Mouse (Mus musculus) embryonic facial prominence, embryonic 14.5 days (tissue): ENCODE measurements around the gene Hes5. TPM values are rescaled to one million over a fixed set of nuclear protein-coding genes. Genes with fewer than 3 reads are reported as not detected.

Experiments used
- ATAC-seq: fragments of 200-750 bp; cut with Nextera tagmentation; 2 replicates; pipeline ENCODE4 v1.8.0; 2017; ENCODE audit warnings: low read depth, moderate number of reproducible peaks, moderate TSS enrichment
- DNase-seq: peaks from one replicate; pipeline ENCODE4 v3.0.0-alpha.2; 2015; ENCODE audit warnings: low spot score
- H3K27ac ChIP-seq: fragments of 300-500 bp; sonication (generic); replicated peaks from 2 replicates; pipeline ENCODE4 v1.5.1; 2014; ENCODE audit warnings: low read depth, mild to moderate bottlenecking, low read length, moderate library complexity
- H3K27me3 ChIP-seq: fragments of 300-500 bp; sonication (generic); replicated peaks from 2 replicates; pipeline ENCODE4 v1.6.1; 2014; ENCODE audit warnings: low read length; ENCODE audit not compliant: control insufficient read depth, insufficient read depth
- H3K36me3 ChIP-seq: fragments of 300-500 bp; sonication (generic); 2 replicates; pipeline ENCODE4 v1.6.1; 2014; ENCODE audit warnings: low read length, mixed read lengths; ENCODE audit not compliant: control insufficient read depth, insufficient read depth
- H3K4me1 ChIP-seq: fragments of 300-500 bp; sonication (generic); 2 replicates; pipeline ENCODE4 v1.6.1; 2014; ENCODE audit warnings: antibody characterized with exemption, low read length; ENCODE audit not compliant: control insufficient read depth, insufficient read depth
- H3K4me2 ChIP-seq: fragments of 300-500 bp; sonication (generic); 2 replicates; pipeline ENCODE4 v1.6.1; 2014; ENCODE audit warnings: low read depth, mild to moderate bottlenecking, low read length, moderate library complexity, mixed read lengths
- H3K4me3 ChIP-seq: fragments of 300-500 bp; sonication (generic); 2 replicates; pipeline ENCODE4 v1.5.1; 2014; ENCODE audit warnings: low read depth, mild to moderate bottlenecking, low read length
- H3K9ac ChIP-seq: fragments of 300-500 bp; sonication (generic); 2 replicates; pipeline ENCODE4 v1.6.1; 2014; ENCODE audit warnings: low read depth, mild to moderate bottlenecking, low read length, moderate library complexity, mixed read lengths
- H3K9me3 ChIP-seq: fragments of 300-500 bp; sonication (generic); 2 replicates; pipeline ENCODE4 v1.6.1; 2016; ENCODE audit warnings: low read length; ENCODE audit not compliant: control insufficient read depth
- WGBS: fragments of 180-500 bp; shearing (Covaris S2); extraction: QIAGEN DNeasy Blood & Tissue Kit; methylation state at CpG from one replicate; pipeline ENCODE4 v1.1.7; 2014; 5-methylcytosine and 5-hydroxymethylcytosine counted together
- polyA plus RNA-seq: library from polyadenylated mRNA; unstranded; fragments of >200 nt; fragmentation: Nextera tagmentation; extraction: Ambion mirVana; gene quantifications from 2 replicates; pipeline ENCODE4 v1.2.1, GENCODE M21; 2014

Hes5 gene
- polyA plus RNA-seq, 1 experiment from 2014 or later = 2.8 TPM

DNA sequence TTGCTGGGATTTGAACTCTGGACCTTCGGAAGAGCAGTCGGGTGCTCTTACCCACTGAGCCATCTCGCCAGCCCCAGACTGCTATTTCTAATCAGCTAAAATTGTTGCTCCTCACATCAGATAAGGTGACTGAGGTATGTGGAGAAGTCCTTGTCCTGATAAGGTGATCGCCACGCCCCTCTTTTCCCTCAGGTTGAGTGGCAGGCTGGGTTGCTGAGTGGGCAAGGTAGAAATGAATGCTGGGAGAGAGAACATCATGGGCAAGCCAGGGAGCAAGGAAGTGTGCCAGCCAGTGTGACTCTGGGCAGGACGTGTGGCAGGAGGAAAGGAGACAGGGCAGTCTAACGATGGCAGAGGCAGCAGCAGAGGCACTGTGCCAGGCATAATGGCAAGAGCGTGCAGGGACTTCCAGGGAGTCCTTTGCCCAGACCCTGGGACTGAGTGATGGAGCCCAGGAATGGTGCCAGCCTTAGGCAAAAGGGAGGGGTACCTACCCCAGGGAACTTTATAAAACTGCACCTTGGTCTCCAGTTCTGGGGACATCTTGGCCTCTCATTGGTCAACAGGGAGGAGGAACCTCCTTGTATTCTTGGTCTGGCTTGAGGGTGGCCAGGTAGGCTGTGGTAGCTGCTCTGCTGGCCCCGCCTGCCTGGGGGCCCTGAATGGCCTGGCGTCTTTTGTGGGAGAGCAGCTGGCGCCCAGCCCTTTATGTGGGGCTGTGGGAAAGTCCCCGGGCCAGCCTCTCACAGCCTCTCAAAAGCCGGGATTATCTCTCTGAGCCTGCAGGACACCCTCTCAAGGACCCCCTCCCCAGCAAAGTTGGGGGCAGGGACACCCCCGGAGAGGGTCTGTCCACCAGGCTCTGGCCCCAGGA is 12.4 kb upstream of the Hes5 start:
- ATAC-seq (no peak; the same call in 1 of the 2 replicates), DNase-seq (no peak)
- 48% methylated on average over 14 of the region's 14 CpGs for WGBS
- Histone ChIP-seq H3K4me3 (no peak overlapping the region), H3K4me1 (peaks cover 8% of the 10 kb centered on the region; the same call in 1 of the 2 replicates), H3K27me3 (peaks cover 37% of the 10 kb centered on the region), H3K9ac (no peak overlapping the region), H3K9me3 (no peaks in the 10 kb centered on the region), H3K4me2 (no peak overlapping the region), H3K36me3 (no peaks in the 10 kb centered on the region), H3K27ac (no peak overlapping the region)

DNA sequence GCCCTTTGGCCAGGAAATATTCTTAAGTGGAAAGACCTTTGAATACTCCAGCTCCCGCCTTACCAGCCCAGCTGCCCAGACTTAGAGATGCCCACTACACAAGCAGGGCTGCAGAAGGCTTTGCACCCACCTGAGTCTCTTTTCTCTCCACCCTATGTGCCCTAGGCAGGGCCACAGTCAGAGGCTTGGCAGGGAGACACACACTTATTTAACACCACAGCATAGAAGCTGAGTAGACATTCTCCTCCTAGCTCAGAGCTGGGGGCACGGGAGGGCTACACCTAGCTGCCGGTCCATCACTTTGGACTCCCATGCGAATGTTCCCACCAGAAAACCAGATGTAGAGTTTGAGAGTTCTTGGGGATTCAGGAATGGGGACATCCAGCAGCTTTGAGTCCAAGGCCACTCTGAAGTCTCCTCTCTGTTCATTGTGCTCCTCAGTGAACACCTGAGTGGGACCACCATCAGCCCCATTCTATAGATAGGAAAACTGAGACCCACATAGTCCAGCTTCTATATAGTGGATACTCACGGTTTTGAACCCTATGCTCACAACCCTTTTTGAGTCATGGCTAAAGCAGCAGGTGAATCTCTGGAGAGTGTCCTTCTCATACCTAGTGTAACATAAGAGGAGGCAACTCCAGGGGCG is 11.7 kb upstream of the Hes5 start:
- DNase-seq (no peak), ATAC-seq (no peak)
- Histone ChIP-seq H3K27ac (no peak overlapping the region), H3K4me3 (no peak overlapping the region), H3K4me2 (peak overlapping the region; percentile 20; the same call in 1 of the 2 replicates), H3K36me3 (no peaks in the 10 kb centered on the region), H3K4me1 (peaks cover 8% of the 10 kb centered on the region; the same call in 1 of the 2 replicates), H3K27me3 (peaks cover 45% of the 10 kb centered on the region), H3K9ac (no peak overlapping the region), H3K9me3 (no peaks in the 10 kb centered on the region)
- WGBS = 61% methylated on average over 6 of the region's 6 CpGs

- DNase-seq (peak; percentile 59), ATAC-seq (no peak)
- peak overlapping the region; percentile 20; the same call in 1 of the 2 replicates for H3K4me2 ChIP-seq
- no peak overlapping the region for H3K27ac ChIP-seq
- H3K36me3 ChIP-seq = no peaks in the 10 kb centered on the region
- no peaks in the 10 kb centered on the region for H3K9me3 ChIP-seq
- peaks cover 8% of the 10 kb centered on the region; the same call in 1 of the 2 replicates for H3K4me1 ChIP-seq
- 11% methylated on average over 10 of the region's 16 CpGs for WGBS
- no peak overlapping the region for H3K9ac ChIP-seq
- peaks cover 50% of the 10 kb centered on the region for H3K27me3 ChIP-seq
- no peak overlapping the region for H3K4me3 ChIP-seq
Observed at GRCm38 (mm10) chr4:154949589-154949982, 11.1 kb upstream of the Hes5 start.

DNA sequence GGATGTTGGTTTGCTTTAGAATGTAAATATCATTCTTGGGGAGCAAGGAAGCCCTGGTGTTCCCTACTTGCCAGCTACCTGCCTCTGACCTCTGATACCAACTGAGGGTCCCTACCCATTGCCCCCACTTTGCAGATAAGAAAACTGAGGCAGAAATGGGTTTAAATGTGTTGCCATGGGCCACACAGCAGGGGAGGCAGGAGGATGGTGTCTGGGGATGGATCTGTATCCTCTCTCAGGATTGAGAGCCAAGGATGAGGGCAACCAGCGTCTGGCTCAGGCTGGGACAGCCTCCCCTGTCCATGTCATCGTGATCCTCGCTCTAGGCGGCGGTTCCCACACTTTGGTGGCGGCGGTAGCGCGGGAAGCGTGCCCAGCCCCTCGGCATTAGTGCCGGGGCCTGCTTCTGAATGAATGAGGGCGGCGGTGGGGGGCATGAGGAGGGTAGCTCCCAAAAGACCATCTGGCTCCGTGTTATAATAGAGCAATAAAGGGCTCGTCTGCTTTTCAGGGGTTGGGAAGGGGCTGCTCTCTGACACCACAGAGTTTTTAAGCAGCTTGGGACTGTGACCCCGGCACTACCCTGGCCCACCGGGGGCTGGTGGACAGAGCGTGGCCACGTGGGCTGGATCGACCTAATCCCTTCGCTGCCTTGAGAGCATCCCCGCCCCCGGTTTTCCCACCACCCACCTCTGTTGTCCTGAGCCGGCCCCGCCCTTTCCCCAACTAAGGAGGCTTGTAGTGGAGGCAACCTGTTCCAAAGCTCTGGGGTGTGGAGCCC is 8.1 kb upstream of the Hes5 start:
- Histone ChIP-seq H3K27me3 (peaks cover 72% of the 10 kb centered on the region), H3K4me3 (no peak overlapping the region), H3K36me3 (no peaks in the 10 kb centered on the region), H3K4me2 (peak overlapping the region; percentile 18; the same call in 1 of the 2 replicates), H3K4me1 (peaks cover 12% of the 10 kb centered on the region; the same call in 1 of the 2 replicates), H3K9me3 (no peaks in the 10 kb centered on the region), H3K27ac (no peak overlapping the region), H3K9ac (no peak overlapping the region)
- WGBS = under 1% methylated on average over 26 of the region's 26 CpGs
- peak; percentile 64 for DNase-seq
- peak; percentile 48; the same call in 1 of the 2 replicates for ATAC-seq

DNA sequence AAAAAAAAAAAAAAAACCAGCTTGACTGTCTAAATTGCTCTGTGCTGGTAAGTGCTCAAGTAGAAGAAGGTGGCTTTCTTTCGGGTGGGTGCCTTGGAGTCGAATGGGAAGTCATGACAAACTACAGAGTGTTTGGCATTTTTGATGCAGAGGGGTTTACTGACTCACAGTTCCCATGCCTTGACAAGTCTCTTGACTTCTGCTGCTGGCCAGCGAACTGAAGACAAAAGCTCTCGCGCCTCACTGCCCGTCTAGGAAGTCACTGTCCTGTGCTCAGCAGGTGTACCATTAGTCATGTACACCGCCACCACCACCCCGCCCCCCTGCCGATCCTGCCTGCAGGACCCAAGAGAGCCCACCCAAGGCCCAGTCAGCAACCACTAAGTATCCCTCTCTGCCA is 4.1 kb upstream of the Hes5 start:
- H3K4me1 ChIP-seq = peaks cover 34% of the 10 kb centered on the region
- H3K27me3 ChIP-seq = peaks cover 90% of the 10 kb centered on the region
- H3K27ac ChIP-seq = no peak overlapping the region
- no peaks in the 10 kb centered on the region for H3K36me3 ChIP-seq
- H3K9me3 ChIP-seq = no peaks in the 10 kb centered on the region
- no peak overlapping the region for H3K9ac ChIP-seq
- ATAC-seq (no peak), DNase-seq (no peak)
- 40% methylated on average over 9 of the region's 9 CpGs for WGBS
- H3K4me3 ChIP-seq = no peak overlapping the region
- H3K4me2 ChIP-seq = no peak overlapping the region

- Histone ChIP-seq H3K36me3 (no peaks in the 10 kb centered on the region), H3K27me3 (peaks cover 91% of the 10 kb centered on the region), H3K4me1 (peaks cover 33% of the 10 kb centered on the region), H3K9ac (no peak overlapping the region), H3K9me3 (no peaks in the 10 kb centered on the region), H3K4me2 (peak overlapping the region; percentile 42; the same call in 1 of the 2 replicates), H3K27ac (no peak overlapping the region), H3K4me3 (no peak overlapping the region)
- no peak for DNase-seq
- ATAC-seq = no peak
- WGBS = 52% methylated on average over 13 of the region's 13 CpGs
Observed at GRCm38 (mm10) chr4:154957289-154957993, 3.3 kb upstream of the Hes5 start.

DNA sequence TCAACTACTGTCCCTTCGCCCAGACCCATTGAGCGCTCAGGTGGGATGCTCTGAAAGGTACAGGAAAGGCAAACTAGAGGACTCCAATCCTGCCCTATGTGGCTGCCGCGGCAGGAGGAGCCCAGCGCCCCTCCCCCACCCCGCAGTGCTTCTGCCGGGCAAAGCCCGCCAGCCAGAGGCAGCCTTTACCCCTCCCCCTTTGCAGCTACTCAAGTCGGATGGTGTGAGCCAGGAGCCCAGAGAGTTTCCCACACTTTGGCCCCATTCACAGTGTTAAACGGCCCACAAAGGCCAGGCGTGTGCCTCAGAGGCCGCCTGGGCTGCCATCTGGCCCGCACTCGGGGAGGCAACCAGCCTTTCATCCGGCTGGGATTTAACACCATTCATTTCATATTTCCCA is 2.6 kb upstream of the Hes5 start:
- ATAC-seq = peak; percentile 58; the same call in 1 of the 2 replicates

More for the DNA sequence above, 2.6 kb upstream of the Hes5 start:
- H3K36me3 ChIP-seq = no peaks in the 10 kb centered on the region
- peak overlapping the region; percentile 12; the same call in 1 of the 2 replicates for H3K4me3 ChIP-seq
- peaks cover 91% of the 10 kb centered on the region for H3K27me3 ChIP-seq
- peaks cover 36% of the 10 kb centered on the region for H3K4me1 ChIP-seq
- H3K27ac ChIP-seq = no peak overlapping the region
- H3K9me3 ChIP-seq = no peaks in the 10 kb centered on the region
- DNase-seq = peak; percentile 91
- 2% methylated on average over 9 of the region's 15 CpGs for WGBS
- 0 out of 2 replicates have a peak overlapping the region, but pooled peaks have one; percentile 5 for H3K9ac ChIP-seq
- peak overlapping the region; percentile 42 for H3K4me2 ChIP-seq
